Mouse (Mus musculus) liver, adult 2 months (tissue): ENCODE results near the gene Olfr457.

Experiments
- CTCF ChIP-seq: fragments of 200-500 bp; IDR thresholded peaks from 2 replicates; pipeline ENCODE4 v1.5.1; 2011; ENCODE audit warnings: low read depth, low read length, control low read depth
- POLR2A ChIP-seq: fragments of 200-500 bp; IDR thresholded peaks from 2 replicates; pipeline ENCODE4 v1.6.1; 2011; ENCODE audit warnings: low read length, control low read depth; ENCODE audit not compliant: insufficient read depth; ENCODE audit errors: extremely low read depth

DNA sequence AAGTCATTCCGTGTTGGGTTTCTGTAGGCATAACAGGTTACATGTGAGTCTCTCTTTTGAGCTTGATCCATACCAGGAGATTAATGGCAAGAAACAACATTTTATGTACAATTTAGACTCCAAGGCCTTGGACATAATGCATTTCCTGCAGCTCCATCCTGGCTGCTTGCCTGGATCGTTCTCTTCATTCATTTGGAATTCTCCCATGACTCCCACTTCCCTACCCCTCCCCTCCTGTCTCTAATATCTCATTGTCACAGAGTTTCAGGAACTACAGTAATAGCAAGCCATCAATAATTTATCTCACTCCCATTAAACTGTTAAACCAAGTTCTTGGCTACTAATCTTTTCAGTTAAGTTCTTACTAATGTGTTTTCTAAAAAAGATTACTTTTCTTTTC, 27.3 kb upstream of the Olfr457 start:
- TF ChIP-seq CTCF (no peak), POLR2A (no peak)
